Mouse (Mus musculus): Measurements from ENCODE around the gene Myom3.

GRCm38 (mm10) chr4:135776850-135777249, 17.3 kb downstream of the Myom3 start:
- no peak for TF ChIP-seq CTCF (IDR thresholded peaks at IDR 0.05; ENCODE audit: low read depth)
- TF ChIP-seq EP300 (optimal IDR thresholded peaks at IDR 0.05): no peak

Data from stomach, postnatal 0 days (tissue).